Mouse (Mus musculus) testis, adult 2 months (tissue): Measurements from ENCODE around the gene Pagr1a. TPM values are rescaled to one million over a fixed set of nuclear protein-coding genes. Genes with fewer than 3 reads are reported as not detected.

ENCODE experiments used
- H3K27ac ChIP-seq: fragments of 200-500 bp; 2 replicates; pipeline ENCODE4 v1.5.1; 2012; ENCODE audit warnings: low read depth, low read length; ENCODE audit not compliant: control insufficient read depth, insufficient read depth
- H3K27me3 ChIP-seq: fragments of 200-500 bp; 2 replicates; pipeline ENCODE4 v1.6.1; 2012; ENCODE audit warnings: mild to moderate bottlenecking, low read length, moderate library complexity; ENCODE audit not compliant: control insufficient read depth, insufficient read depth
- H3K36me3 ChIP-seq: fragments of 200-500 bp; 2 replicates; pipeline ENCODE4 v1.6.1; 2012; ENCODE audit warnings: mild to moderate bottlenecking, low read length; ENCODE audit not compliant: control insufficient read depth, insufficient read depth
- H3K4me1 ChIP-seq: fragments of 200-500 bp; 2 replicates; pipeline ENCODE4 v1.6.1; 2012; ENCODE audit warnings: low read length; ENCODE audit not compliant: control insufficient read depth, insufficient read depth
- H3K4me3 ChIP-seq: fragments of 200-500 bp; 2 replicates; pipeline ENCODE4 v1.5.1; 2012; ENCODE audit warnings: low read depth, mild to moderate bottlenecking, low read length, moderate library complexity, mixed read lengths; ENCODE audit not compliant: control insufficient read depth
- CTCF ChIP-seq: fragments of 200-500 bp; IDR thresholded peaks from 2 replicates; pipeline ENCODE4 v1.5.1; 2012; ENCODE audit warnings: low read depth, mild to moderate bottlenecking, inconsistent platforms, low read length, moderate library complexity; ENCODE audit not compliant: control insufficient read depth, insufficient read depth, insufficient replicate concordance
- POLR2A ChIP-seq: fragments of 200-500 bp; IDR thresholded peaks from 2 replicates; pipeline ENCODE4 v1.6.1; 2012; ENCODE audit warnings: low read depth, mild to moderate bottlenecking, inconsistent platforms, low read length, moderate library complexity; ENCODE audit not compliant: control insufficient read depth
- polyA plus RNA-seq: library from polyadenylated mRNA; depleted of rRNA; stranded (reverse); fragments of >200 nt; gene quantifications from 2 replicates; pipeline ENCODE4 v1.2.3, GENCODE M21; 2012

Gene Pagr1a
- polyA plus RNA-seq, 1 experiment: 1.3 TPM

GRCm38 (mm10) chr7:127024755-127025555 lies 7.8 kb upstream of the Pagr1a start:
- peaks cover 32% of the 10 kb centered on the region for H3K4me1 ChIP-seq
- peak overlapping the region; percentile 99 for H3K27ac ChIP-seq
- H3K27me3 ChIP-seq: no peaks in the 10 kb centered on the region
- no peaks in the 10 kb centered on the region for H3K36me3 ChIP-seq
- H3K4me3 ChIP-seq: peak overlapping the region; percentile 97
- TF ChIP-seq POLR2A (peak; percentile 75; the same call in 1 of the 2 replicates), CTCF (peak; percentile 49; the same call in 1 of the 2 replicates)

GRCm38 (mm10) chr7:127023896-127024690 lies 6.9 kb upstream of the Pagr1a start:
- H3K36me3 ChIP-seq: no peaks in the 10 kb centered on the region
- TF ChIP-seq CTCF: no peak
- TF ChIP-seq POLR2A: no peak
- H3K4me3 ChIP-seq: no peak overlapping the region

GRCm38 (mm10) chr7:127023272-127023691 lies 6.1 kb upstream of the Pagr1a start:
- peaks cover 35% of the 10 kb centered on the region for H3K4me1 ChIP-seq
- H3K27me3 ChIP-seq: no peaks in the 10 kb centered on the region
- no peaks in the 10 kb centered on the region for H3K36me3 ChIP-seq
- no peak for TF ChIP-seq POLR2A
- no peak overlapping the region for H3K27ac ChIP-seq
- no peak overlapping the region for H3K4me3 ChIP-seq

More at GRCm38 (mm10) chr7:127023896-127024690, 6.9 kb upstream of the Pagr1a start:
- Histone ChIP-seq H3K27ac (no peak overlapping the region; the same call in 1 of the 2 replicates), H3K4me1 (peaks cover 35% of the 10 kb centered on the region), H3K27me3 (no peaks in the 10 kb centered on the region)

- no peak for TF ChIP-seq POLR2A
- TF ChIP-seq CTCF: no peak
- Histone ChIP-seq H3K27ac (0 out of 2 replicates have a peak overlapping the region, but pooled peaks have one; percentile 10), H3K4me1 (peaks cover 29% of the 10 kb centered on the region), H3K36me3 (no peaks in the 10 kb centered on the region), H3K27me3 (no peaks in the 10 kb centered on the region), H3K4me3 (no peak overlapping the region; the same call in 1 of the 2 replicates)
Measured at GRCm38 (mm10) chr7:127022528-127023271, 5.5 kb upstream of the Pagr1a start.

- Histone ChIP-seq H3K4me1 (peaks cover 26% of the 10 kb centered on the region), H3K27ac (peak overlapping the region; percentile 46), H3K4me3 (peak overlapping the region; percentile 70), H3K27me3 (no peaks in the 10 kb centered on the region), H3K36me3 (no peaks in the 10 kb centered on the region)
- TF ChIP-seq CTCF: no peak
- TF ChIP-seq POLR2A: no peak; the same call in 1 of the 2 replicates
Measured at GRCm38 (mm10) chr7:127021563-127022527, 4.7 kb upstream of the Pagr1a start.

GRCm38 (mm10) chr7:127020901-127021562 lies 3.9 kb upstream of the Pagr1a start, which contains the start of the genes Gm42742 and Prrt2:
Gene Gm42742, minus strand, starts transcription at chr7:127021097.
Gene Prrt2, minus strand, starts transcription at chr7:127021211.
- Histone ChIP-seq H3K27me3 (no peaks in the 10 kb centered on the region), H3K36me3 (no peaks in the 10 kb centered on the region), H3K4me1 (peaks cover 32% of the 10 kb centered on the region), H3K27ac (peak within 1 kb of the TSS; percentile 46), H3K4me3 (peak within 1 kb of the TSS; percentile 75)
- TF ChIP-seq POLR2A: 0 out of 2 replicates have a peak, but pooled peaks have one; percentile 11
- no peak for TF ChIP-seq CTCF
